Comparison of ENCODE assay signal across 10 mouse cellular contexts in genomic region chr9:62153263-62153662, GRCm38 (mm10). TPM values are rescaled to one million over a fixed set of nuclear protein-coding genes. Genes with fewer than 3 reads are reported as not detected.
DNase-seq lines count a peak whose midpoint lies in the region.
"Had no signal": no experiment of that assay in that cellular context is flagged by ENCODE, and none has a peak within 500 bp of the region (broad histone marks: within the 10 kb centered on the region; RNA-seq: fewer than 3 reads in every experiment).

No protein-coding gene starts in this region.

- no peaks in the 10 kb centered on the region for H3K36me3 ChIP-seq in heart, embryonic 10.5 days
- H3K36me3 ChIP-seq: liver, embryonic 15.5 days; midbrain, embryonic 12.5 days had no signal

- H3K4me3 ChIP-seq in heart, embryonic 10.5 days, result no peak overlapping the region
- H3K4me3 ChIP-seq: liver, embryonic 15.5 days; midbrain, embryonic 12.5 days had no signal

- peak; percentile 38 for DNase-seq in heart, adult 8-10 months (ENCODE audit: low spot score)
- DNase-seq in heart, embryonic 10.5 days (ENCODE audit: low spot score), result no peak
- peak; percentile 37 for DNase-seq in 3134 (ENCODE audit: extremely low read depth, insufficient read length, low spot score)
- DNase-seq in adrenal gland, postnatal 36 days, result peak; percentile 21 to 48
- peak; percentile 58 for DNase-seq in gastrocnemius, adult 18-20 months (ENCODE audit: low spot score)
- no peak for DNase-seq in thymus, postnatal 14 days
- no peak for DNase-seq in thymus, postnatal 0 days (ENCODE audit: low spot score)
- DNase-seq in embryo, embryonic 10 days (ENCODE audit: low spot score), result no peak

- H3K27ac ChIP-seq in heart, embryonic 10.5 days, result no peak overlapping the region
- H3K27ac ChIP-seq: liver, embryonic 15.5 days; midbrain, embryonic 12.5 days had no signal

- H3K27me3 ChIP-seq in heart, embryonic 10.5 days (ENCODE audit: insufficient read depth, poor library complexity, severe bottlenecking), result no peaks in the 10 kb centered on the region
- H3K27me3 ChIP-seq: liver, embryonic 15.5 days; midbrain, embryonic 12.5 days had no signal

- no peaks in the 10 kb centered on the region for H3K9me3 ChIP-seq in heart, embryonic 10.5 days
- H3K9me3 ChIP-seq: liver, embryonic 15.5 days; midbrain, embryonic 12.5 days had no signal

- no peaks in the 10 kb centered on the region; the same call in 1 of the 2 replicates for H3K4me1 ChIP-seq in heart, embryonic 10.5 days
- H3K4me1 ChIP-seq: liver, embryonic 15.5 days had no signal

- WGBS in heart, embryonic 10.5 days, result 79% methylated on average over 7 of the region's 7 CpGs

RNA-seq across cellular contexts. Expression of gene Glce, which starts 30.8 kb away (rescaled TPM):
- 10 to 100 TPM in 3 of 4 experiments, 1 to 10 TPM in 1; 9.2 to 12.0 (median 11.0) TPM for total RNA-seq in heart, adult 8-10 months (2022)
- polyA plus RNA-seq in heart, embryonic 10.5 days (2016; fragmentation: Nextera tagmentation; extraction: Ambion mirVana), result 15.6 and 17.6 TPM in 2 replicates
- total RNA-seq in adrenal gland, postnatal 36 days (2021), result 10 to 100 TPM; 38.5 to 41.8 TPM
- total RNA-seq in gastrocnemius, adult 18-20 months (2021), result 1 to 10 TPM; 5.8 TPM
- polyA plus RNA-seq in thymus, postnatal 0 days (2015; fragmentation: Nextera tagmentation; extraction: Ambion mirVana), result 7.2 and 8.3 TPM in 2 replicates

Comparison
In these comparisons a context has a peak if more than half of its experiments do, and no peak if none do; other contexts are left out.
1. DNase-seq: peak in heart, adult 8-10 months (single experiment), 3134 (single experiment), adrenal gland, postnatal 36 days (2 of 2) and gastrocnemius, adult 18-20 months (single experiment); none in heart, embryonic 10.5 days (single experiment), thymus, postnatal 14 days (single experiment), thymus, postnatal 0 days (single experiment) and embryo, embryonic 10 days (single experiment).